In genomic region chr14:28958131-28959015, GRCm38 (mm10) we compare ENCODE assay signal across 9 mouse cellular contexts. TPM values are rescaled to one million over a fixed set of nuclear protein-coding genes. Genes with fewer than 3 reads are reported as not detected.
A peak's percentile ranks its signal among the peaks of the same experiment; 100 is the strongest.
DNase-seq lines count a peak whose midpoint lies in the region; ATAC-seq and TF ChIP-seq lines count a peak whose summit lies in the region.
"Had no signal": no experiment of that assay in that cellular context is flagged by ENCODE, and none has a peak within 500 bp of the region (broad histone marks: within the 10 kb centered on the region; RNA-seq: fewer than 3 reads in every experiment).

No protein-coding gene starts in this region.

- no peaks in the 10 kb centered on the region for H3K9me3 ChIP-seq in ES-Bruce4 (replicated peaks; ENCODE audit: control insufficient read depth, insufficient read depth, low read length, poor library complexity, severe bottlenecking)
- no peaks in the 10 kb centered on the region for H3K9me3 ChIP-seq in embryonic facial prominence, embryonic 14.5 days (ENCODE audit: control insufficient read depth, low read length)
- H3K9me3 ChIP-seq in intestine, postnatal 0 days (ENCODE audit: control insufficient read depth): no peaks in the 10 kb centered on the region
- no peaks in the 10 kb centered on the region for H3K9me3 ChIP-seq in midbrain, embryonic 15.5 days
- H3K9me3 ChIP-seq in kidney, embryonic 15.5 days (replicated peaks): no peaks in the 10 kb centered on the region
- H3K9me3 ChIP-seq: liver, embryonic 15.5 days had no signal

- no peak for TF ChIP-seq POLR2A in ES-Bruce4 (IDR thresholded peaks at IDR 0.05; ENCODE audit: insufficient read depth, low read length)

- H3K4me2 ChIP-seq in embryonic facial prominence, embryonic 14.5 days (ENCODE audit: low read depth, low read length): no peak overlapping the region
- H3K4me2 ChIP-seq in intestine, postnatal 0 days (replicated peaks; ENCODE audit: low read depth): no peak overlapping the region
- H3K4me2 ChIP-seq in midbrain, embryonic 15.5 days: no peak overlapping the region
- H3K4me2 ChIP-seq in kidney, embryonic 15.5 days: no peak overlapping the region
- H3K4me2 ChIP-seq: liver, embryonic 15.5 days had no signal

- ATAC-seq in embryonic facial prominence, embryonic 14.5 days (ENCODE audit: low read depth): peak; percentile 83
- ATAC-seq in intestine, postnatal 0 days: no peak
- peak; percentile 92 for ATAC-seq in midbrain, embryonic 15.5 days (replicated peaks)
- ATAC-seq in kidney, embryonic 15.5 days (replicated peaks; ENCODE audit: low FRiP score): no peak
- no peak for ATAC-seq in erythroblast, adult 5-6 weeks (replicated peaks; ENCODE audit: low FRiP score, poor library complexity, severe bottlenecking)

- no peak overlapping the region for H3K27ac ChIP-seq in ES-Bruce4 (ENCODE audit: insufficient read depth, low read length)
- H3K27ac ChIP-seq in embryonic facial prominence, embryonic 14.5 days (replicated peaks; ENCODE audit: low read depth, low read length): 0 out of 2 replicates have a peak overlapping the region, but pooled peaks have one; percentile 2
- no peak overlapping the region for H3K27ac ChIP-seq in intestine, postnatal 0 days (ENCODE audit: low read depth, low read length)
- H3K27ac ChIP-seq in midbrain, embryonic 15.5 days: peak overlapping the region; percentile 72
- H3K27ac ChIP-seq in kidney, embryonic 15.5 days: no peak overlapping the region
- H3K27ac ChIP-seq: liver, embryonic 15.5 days had no signal

- no peak overlapping the region for H3K9ac ChIP-seq in ES-Bruce4 (ENCODE audit: low read depth, poor library complexity, severe bottlenecking)
- no peak overlapping the region for H3K9ac ChIP-seq in embryonic facial prominence, embryonic 14.5 days (ENCODE audit: low read depth, low read length)
- no peak overlapping the region for H3K9ac ChIP-seq in intestine, postnatal 0 days (ENCODE audit: low read depth, low read length)
- no peak overlapping the region for H3K9ac ChIP-seq in midbrain, embryonic 15.5 days
- no peak overlapping the region for H3K9ac ChIP-seq in kidney, embryonic 15.5 days
- H3K9ac ChIP-seq: liver, embryonic 15.5 days had no signal

- peak; percentile 61 for DNase-seq in R1 (ENCODE audit: low read depth, low spot score)
- peak; percentile 89 for DNase-seq in embryonic facial prominence, embryonic 14.5 days (ENCODE audit: low spot score)
- DNase-seq in adipocyte (ENCODE audit: low spot score): no peak

- WGBS in embryonic facial prominence, embryonic 14.5 days: 19% methylated on average over 6 of the region's 6 CpGs
- 32% methylated on average over 6 of the region's 6 CpGs for WGBS in intestine, postnatal 0 days
- WGBS in midbrain, embryonic 15.5 days: 14% methylated on average over 6 of the region's 6 CpGs
- 34% methylated on average over 6 of the region's 6 CpGs for WGBS in kidney, embryonic 15.5 days

- H3K4me1 ChIP-seq in ES-Bruce4 (ENCODE audit: control insufficient read depth, insufficient read depth, low read length): no peaks in the 10 kb centered on the region
- peaks cover 24% of the 10 kb centered on the region for H3K4me1 ChIP-seq in embryonic facial prominence, embryonic 14.5 days (ENCODE audit: control insufficient read depth, insufficient read depth, low read length)
- H3K4me1 ChIP-seq in intestine, postnatal 0 days (replicated peaks; ENCODE audit: control insufficient read depth, insufficient read depth, low read length): no peaks in the 10 kb centered on the region
- H3K4me1 ChIP-seq in midbrain, embryonic 15.5 days: peaks cover 34% of the 10 kb centered on the region
- H3K4me1 ChIP-seq in kidney, embryonic 15.5 days: peaks cover 15% of the 10 kb centered on the region
- H3K4me1 ChIP-seq: liver, embryonic 15.5 days had no signal

- no peaks in the 10 kb centered on the region for H3K36me3 ChIP-seq in ES-Bruce4 (ENCODE audit: control insufficient read depth, insufficient read depth, low read length, poor library complexity, severe bottlenecking)
- H3K36me3 ChIP-seq in embryonic facial prominence, embryonic 14.5 days (ENCODE audit: control insufficient read depth, insufficient read depth, low read length): no peaks in the 10 kb centered on the region
- no peaks in the 10 kb centered on the region for H3K36me3 ChIP-seq in intestine, postnatal 0 days (ENCODE audit: control insufficient read depth, insufficient read depth)
- H3K36me3 ChIP-seq in midbrain, embryonic 15.5 days (replicated peaks): no peaks in the 10 kb centered on the region
- H3K36me3 ChIP-seq in kidney, embryonic 15.5 days: no peaks in the 10 kb centered on the region
- H3K36me3 ChIP-seq: liver, embryonic 15.5 days had no signal

- no peak for TF ChIP-seq CTCF in ES-Bruce4 (IDR thresholded peaks at IDR 0.05; ENCODE audit: low read depth, low read length)
- peak; percentile 41; the same call in 1 of the 2 replicates for TF ChIP-seq CTCF in intestine, postnatal 0 days (IDR thresholded peaks at IDR 0.05; ENCODE audit: low read depth)

- H3K4me3 ChIP-seq in ES-Bruce4 (ENCODE audit: low read depth, low read length): no peak overlapping the region
- H3K4me3 ChIP-seq in embryonic facial prominence, embryonic 14.5 days (ENCODE audit: low read depth, low read length): no peak overlapping the region
- H3K4me3 ChIP-seq in intestine, postnatal 0 days (ENCODE audit: low read depth, low read length): no peak overlapping the region
- no peak overlapping the region for H3K4me3 ChIP-seq in midbrain, embryonic 15.5 days
- H3K4me3 ChIP-seq in kidney, embryonic 15.5 days (replicated peaks): no peak overlapping the region
- H3K4me3 ChIP-seq: liver, embryonic 15.5 days had no signal

- 0 out of 2 replicates have a peak, but pooled peaks have one; percentile 9 for TF ChIP-seq EP300 in ES-Bruce4 (IDR thresholded peaks at IDR 0.05; ENCODE audit: insufficient read depth, low read depth, low read length)

- H3K27me3 ChIP-seq in ES-Bruce4 (ENCODE audit: control insufficient read depth, insufficient read depth, low read length, poor library complexity, severe bottlenecking): no peaks in the 10 kb centered on the region
- no peaks in the 10 kb centered on the region for H3K27me3 ChIP-seq in embryonic facial prominence, embryonic 14.5 days (replicated peaks; ENCODE audit: control insufficient read depth, insufficient read depth, low read length)
- no peaks in the 10 kb centered on the region for H3K27me3 ChIP-seq in intestine, postnatal 0 days (replicated peaks; ENCODE audit: control insufficient read depth, insufficient read depth, low read length)
- H3K27me3 ChIP-seq in midbrain, embryonic 15.5 days (replicated peaks): no peaks in the 10 kb centered on the region
- peaks cover 24% of the 10 kb centered on the region for H3K27me3 ChIP-seq in kidney, embryonic 15.5 days
- H3K27me3 ChIP-seq: liver, embryonic 15.5 days had no signal

RNA-seq across cellular contexts. Expression of gene Lrtm1, which starts 59.6 kb away (rescaled TPM):
- polyA plus RNA-seq in ES-Bruce4 (2011; ENCODE audit: insufficient read depth, insufficient read length, low read depth, missing spikeins): 0.09 and 0.10 TPM in 2 replicates
- 1.5 and 2.2 TPM in 2 replicates for polyA plus RNA-seq in embryonic facial prominence, embryonic 14.5 days (2014; fragmentation: Nextera tagmentation; extraction: Ambion mirVana)
- not detected in 2 replicates for polyA plus RNA-seq in intestine, postnatal 0 days (2015; fragmentation: Nextera tagmentation; extraction: Ambion mirVana)
- 0.28 and 0.37 TPM in 2 replicates for polyA plus RNA-seq in midbrain, embryonic 15.5 days (2015; fragmentation: Nextera tagmentation; extraction: Ambion mirVana)
- polyA plus RNA-seq in kidney, embryonic 15.5 days (2015; fragmentation: Nextera tagmentation; extraction: Ambion mirVana): 0.10 and 0.18 TPM in 2 replicates
- not detected in 2 replicates for total RNA-seq in erythroblast, adult 5-6 weeks (2015; ENCODE audit: low replicate concordance)
- total RNA-seq in erythroblast, adult 5-6 weeks (2017; ENCODE audit: low replicate concordance): 0.09 TPM in 1 of 2 replicates, not detected in the other

Comparison
In these comparisons a context has a peak if more than half of its experiments do, and no peak if none do; other contexts are left out.
1. H3K27ac ChIP-seq: peak in embryonic facial prominence, embryonic 14.5 days (single experiment) and midbrain, embryonic 15.5 days (single experiment); none in ES-Bruce4 (single experiment), intestine, postnatal 0 days (single experiment) and kidney, embryonic 15.5 days (single experiment).
2. ATAC-seq: peak in embryonic facial prominence, embryonic 14.5 days (single experiment) and midbrain, embryonic 15.5 days (single experiment); none in intestine, postnatal 0 days (single experiment), kidney, embryonic 15.5 days (single experiment) and erythroblast, adult 5-6 weeks (single experiment).